Mouse (Mus musculus) heart, postnatal 0 days (tissue): ENCODE results near the gene Acbd3. TPM values are rescaled to one million over a fixed set of nuclear protein-coding genes. Genes with fewer than 3 reads are reported as not detected.

ENCODE experiments used
- ATAC-seq: fragments of 200-750 bp; cut with Nextera tagmentation; 2 replicates; pipeline ENCODE4 v1.8.0; 2017; ENCODE audit warnings: low read depth, moderate number of reproducible peaks, moderate library complexity; ENCODE audit not compliant: insufficient read depth
- DNase-seq: peaks from one replicate; pipeline ENCODE4 v3.0.0-alpha.2; 2016; ENCODE audit warnings: low spot score
- H3K27ac ChIP-seq: fragments of 300-500 bp; sonication (generic); 2 replicates; pipeline ENCODE4 v1.5.1; 2014; ENCODE audit warnings: low read depth, mild to moderate bottlenecking
- H3K27me3 ChIP-seq: fragments of 300-500 bp; sonication (generic); 2 replicates; pipeline ENCODE4 v1.6.1; 2014; ENCODE audit warnings: low read length, mixed read lengths; ENCODE audit not compliant: control insufficient read depth, insufficient read depth
- H3K36me3 ChIP-seq: fragments of 300-500 bp; sonication (generic); replicated peaks from 2 replicates; pipeline ENCODE4 v1.6.1; 2014; ENCODE audit warnings: low read length, mixed read lengths; ENCODE audit not compliant: control insufficient read depth, insufficient read depth
- H3K4me1 ChIP-seq: fragments of 300-500 bp; sonication (generic); 2 replicates; pipeline ENCODE4 v1.6.1; 2014; ENCODE audit warnings: antibody characterized with exemption; ENCODE audit not compliant: control insufficient read depth, insufficient read depth
- H3K4me2 ChIP-seq: fragments of 300-500 bp; sonication (generic); 2 replicates; pipeline ENCODE4 v1.6.1; 2014; ENCODE audit warnings: low read depth, mild to moderate bottlenecking, low read length, moderate library complexity
- H3K4me3 ChIP-seq: fragments of 300-500 bp; sonication (generic); 2 replicates; pipeline ENCODE4 v1.5.1; 2014; ENCODE audit warnings: low read depth, low read length
- H3K9ac ChIP-seq: fragments of 300-500 bp; sonication (generic); replicated peaks from 2 replicates; pipeline ENCODE4 v1.6.1; 2014; ENCODE audit warnings: low read depth, low read length, mixed read lengths
- H3K9me3 ChIP-seq: fragments of 300-500 bp; sonication (generic); replicated peaks from 2 replicates; pipeline ENCODE4 v1.6.1; 2016; ENCODE audit warnings: low read length; ENCODE audit not compliant: control insufficient read depth
- CTCF ChIP-seq: IDR thresholded peaks from 2 replicates; pipeline ENCODE4 v1.5.1; 2016; ENCODE audit warnings: antibody characterized with exemption, control low read depth, low read depth
- EP300 ChIP-seq: IDR thresholded peaks from 2 replicates; pipeline ENCODE4 v1.6.1; 2016; ENCODE audit warnings: antibody characterized with exemption, low read depth
- WGBS: fragments of 180-500 bp; shearing (Covaris S2); extraction: QIAGEN DNeasy Blood & Tissue Kit; methylation state at CpG from one replicate; pipeline ENCODE4 v1.1.7; 2014; 5-methylcytosine and 5-hydroxymethylcytosine counted together
- polyA plus RNA-seq: library from polyadenylated mRNA; unstranded; fragments of >200 nt; fragmentation: Nextera tagmentation; extraction: Ambion mirVana; gene quantifications from 2 replicates; pipeline ENCODE4 v1.2.1, GENCODE M21; 2015
- total RNA-seq: library from RNA; depleted of rRNA; stranded (reverse); fragments of >200 nt; gene quantifications from 2 replicates; pipeline ENCODE4 v1.2.3, GENCODE M21; 2014; ENCODE audit warnings: low replicate concordance

The Acbd3 gene
- total and polyA plus RNA-seq, 2 experiments from 2014 or later = 13.2 to 26.4 TPM

DNA sequence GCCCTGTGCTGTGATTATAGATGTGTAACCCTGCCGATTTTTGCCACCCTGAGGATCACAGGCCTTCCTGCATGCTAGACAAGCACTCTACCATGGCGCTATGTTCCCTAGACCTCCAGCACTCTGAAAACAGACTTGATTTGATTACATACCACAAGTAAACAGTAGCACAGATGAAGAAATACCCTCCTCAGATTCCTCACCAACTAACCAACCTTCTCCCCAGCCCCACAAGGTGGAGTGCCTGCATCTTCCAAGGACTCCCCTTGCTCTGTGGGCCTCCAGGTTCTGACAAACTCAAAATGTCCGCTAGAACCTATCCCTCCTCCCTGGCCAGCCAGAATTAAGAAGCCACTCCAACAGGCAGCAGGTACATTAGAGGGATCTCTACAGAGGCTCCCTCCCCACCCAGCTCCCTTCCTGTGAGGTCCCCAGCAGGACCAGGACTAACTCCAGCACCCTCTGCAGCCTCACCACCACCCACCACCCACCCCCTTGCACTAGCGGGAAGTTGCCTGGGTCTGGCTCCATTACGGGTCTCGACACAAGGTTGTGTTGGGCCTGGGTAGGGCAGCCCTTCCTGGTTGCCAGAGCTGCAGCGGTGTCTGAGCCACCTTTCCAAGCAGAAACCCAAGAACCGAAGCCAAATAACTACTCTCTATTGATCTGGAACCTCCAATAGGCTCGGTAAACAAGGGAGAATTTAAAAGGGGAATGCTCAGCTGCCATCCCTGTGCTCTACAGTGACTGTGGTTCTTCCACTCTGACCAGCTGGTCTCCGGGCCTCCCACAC, 41.9 kb downstream of the Acbd3 start:
- DNase-seq (peak; percentile 15), ATAC-seq (peak; percentile 21; the same call in 1 of the 2 replicates)
- peak overlapping the region; percentile 83 for H3K9ac ChIP-seq
- H3K4me2 ChIP-seq = peak overlapping the region; percentile 83
- H3K4me1 ChIP-seq = peaks cover 7% of the 10 kb centered on the region; the same call in 1 of the 2 replicates
- no peaks in the 10 kb centered on the region for H3K9me3 ChIP-seq
- peak overlapping the region; percentile 65 for H3K27ac ChIP-seq
- peak overlapping the region; percentile 65 for H3K4me3 ChIP-seq
- 19% methylated on average over 10 of the region's 10 CpGs for WGBS
- H3K36me3 ChIP-seq = no peaks in the 10 kb centered on the region
- 0 out of 2 replicates have a peak, but pooled peaks cover 8% of the 10 kb centered on the region for H3K27me3 ChIP-seq
- no peak for TF ChIP-seq EP300
- no peak for TF ChIP-seq CTCF

DNA sequence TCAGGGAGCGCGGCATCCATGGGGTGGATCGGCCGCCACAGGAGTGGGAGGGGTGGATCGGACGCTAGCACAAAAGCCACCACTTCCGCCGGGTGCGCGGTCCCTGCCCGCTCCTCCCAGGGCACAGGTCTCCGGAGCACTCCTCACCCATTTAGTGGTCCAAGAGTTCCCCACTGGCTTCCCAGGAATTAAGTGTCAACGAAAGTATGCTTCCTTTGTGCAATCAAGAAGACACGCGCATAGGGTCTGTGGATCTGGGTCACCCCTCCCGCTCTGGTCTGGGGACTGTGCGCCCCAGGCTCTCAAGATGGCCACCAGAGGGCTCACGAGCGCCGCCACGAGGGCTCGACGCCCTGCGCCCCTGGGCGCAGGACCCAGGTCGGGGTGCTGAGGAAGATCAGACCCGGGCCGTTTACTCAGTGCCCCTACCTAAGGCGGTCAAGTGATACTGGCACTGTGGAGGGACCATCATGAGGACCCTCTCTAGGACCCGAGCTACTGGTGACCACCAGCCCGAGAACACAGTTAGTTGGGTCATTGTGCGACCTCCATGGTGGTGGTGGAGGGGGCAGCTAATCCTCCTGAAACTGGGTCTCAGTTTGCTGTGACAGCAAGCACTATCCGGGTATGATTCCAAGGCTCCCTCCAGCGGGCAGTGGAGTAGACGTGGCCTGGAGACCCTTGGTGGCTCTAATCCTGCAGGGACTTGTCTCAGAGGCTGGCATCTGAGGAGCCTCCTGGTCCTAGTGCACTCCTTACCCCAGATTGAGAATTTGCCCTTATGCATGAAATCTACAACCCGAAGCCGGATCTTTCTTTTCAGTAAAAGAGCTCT, 42.7 kb downstream of the Acbd3 start:
- DNase-seq = peak; percentile 68
- H3K27ac ChIP-seq = peak overlapping the region; percentile 65
- H3K4me3 ChIP-seq = peak overlapping the region; percentile 65
- ATAC-seq = peak; percentile 91
- TF ChIP-seq EP300 (no peak), CTCF (peak; percentile 68)
- H3K36me3 ChIP-seq = no peaks in the 10 kb centered on the region
- H3K4me1 ChIP-seq = peaks cover 6% of the 10 kb centered on the region; the same call in 1 of the 2 replicates
- H3K9ac ChIP-seq = peak overlapping the region; percentile 83
- WGBS = 3% methylated on average over 36 of the region's 37 CpGs
- H3K9me3 ChIP-seq = no peaks in the 10 kb centered on the region
- peak overlapping the region; percentile 83 for H3K4me2 ChIP-seq
- no peaks in the 10 kb centered on the region for H3K27me3 ChIP-seq

DNA sequence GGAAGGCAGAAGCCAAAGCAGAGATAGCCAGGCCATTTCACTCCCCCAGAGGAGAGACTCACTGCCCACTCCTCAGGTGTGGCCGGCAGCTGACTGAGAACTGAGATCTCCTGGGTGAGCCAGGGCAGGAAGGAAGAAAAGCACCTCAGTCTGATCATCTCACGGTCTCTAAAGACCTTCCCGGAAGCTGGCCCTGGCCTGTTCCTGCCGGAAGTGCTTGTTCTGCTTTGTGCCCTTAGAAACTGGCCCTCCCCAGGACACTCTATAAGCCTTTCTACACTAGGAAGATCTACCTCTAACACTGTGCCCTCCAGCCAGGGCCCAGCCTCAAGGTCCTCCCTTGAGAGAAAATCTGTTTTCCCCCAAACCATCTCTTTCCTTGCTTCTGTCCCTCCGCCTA, 45.5 kb downstream of the Acbd3 start:
- Histone ChIP-seq H3K27ac (no peak overlapping the region), H3K9ac (no peak overlapping the region)
- WGBS = 63% methylated on average over 5 of the region's 5 CpGs

DNA sequence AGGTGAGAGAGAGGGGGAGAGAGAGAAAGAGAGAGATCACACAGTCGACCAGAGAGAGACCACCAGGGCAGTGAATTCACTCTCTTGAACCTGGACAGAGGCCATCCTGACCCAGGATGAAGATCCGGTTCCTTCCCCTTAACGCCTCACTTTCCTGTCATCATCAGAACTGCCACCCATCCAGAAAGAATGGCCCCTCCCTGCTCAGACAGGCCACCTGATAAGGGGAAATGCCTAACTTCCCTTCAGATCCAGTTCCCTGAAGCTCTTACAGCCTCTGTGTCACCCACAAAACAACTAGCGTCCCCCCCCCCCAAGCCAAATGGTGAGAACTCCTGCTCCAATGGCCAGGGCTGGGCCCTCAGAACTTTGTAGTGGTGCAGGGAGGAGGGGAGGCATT, 45.9 kb downstream of the Acbd3 start:
- Histone ChIP-seq H3K36me3 (no peaks in the 10 kb centered on the region), H3K4me2 (no peak overlapping the region), H3K9me3 (no peaks in the 10 kb centered on the region), H3K27me3 (no peaks in the 10 kb centered on the region), H3K27ac (no peak overlapping the region), H3K4me3 (no peak overlapping the region), H3K4me1 (peaks cover 17% of the 10 kb centered on the region), H3K9ac (no peak overlapping the region)
- ATAC-seq (no peak), DNase-seq (no peak)
- TF ChIP-seq EP300 (no peak), CTCF (no peak)
- WGBS = 39% methylated on average over 4 of the region's 4 CpGs

More for the DNA sequence above, 45.5 kb downstream of the Acbd3 start:
- no peak for DNase-seq
- no peak for ATAC-seq
- no peak overlapping the region for H3K4me2 ChIP-seq
- H3K27me3 ChIP-seq = no peaks in the 10 kb centered on the region
- no peak overlapping the region for H3K4me3 ChIP-seq
- no peaks in the 10 kb centered on the region for H3K36me3 ChIP-seq
- TF ChIP-seq CTCF (no peak), EP300 (no peak)
- no peaks in the 10 kb centered on the region for H3K9me3 ChIP-seq
- peaks cover 14% of the 10 kb centered on the region for H3K4me1 ChIP-seq

DNA sequence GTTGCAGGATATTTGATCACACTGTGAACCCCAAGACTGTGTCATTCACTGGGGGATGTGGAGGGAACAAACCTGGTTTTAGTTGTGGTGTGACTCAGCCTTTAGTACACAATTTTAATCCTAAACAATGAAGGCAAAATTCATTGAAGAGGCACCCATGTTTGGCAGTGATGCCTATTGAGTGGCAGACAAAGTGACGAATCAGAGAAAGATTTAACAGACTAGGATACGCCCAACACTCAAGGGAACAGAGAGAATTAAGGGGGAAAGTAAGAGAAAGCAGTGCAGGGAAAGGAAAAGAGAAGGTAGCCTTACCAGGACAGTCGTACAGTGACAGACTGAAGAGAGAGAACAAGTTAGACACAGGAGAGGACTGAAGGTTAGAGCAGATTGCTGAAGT, 46.4 kb downstream of the Acbd3 start:
- H3K27ac ChIP-seq = no peak overlapping the region
- no peak overlapping the region for H3K4me2 ChIP-seq
- DNase-seq = no peak
- TF ChIP-seq EP300 = no peak
- TF ChIP-seq CTCF = no peak
- H3K9me3 ChIP-seq = no peaks in the 10 kb centered on the region
- no peaks in the 10 kb centered on the region for H3K36me3 ChIP-seq
- H3K4me1 ChIP-seq = peaks cover 20% of the 10 kb centered on the region
- H3K27me3 ChIP-seq = no peaks in the 10 kb centered on the region
- H3K9ac ChIP-seq = no peak overlapping the region
- ATAC-seq = no peak
- H3K4me3 ChIP-seq = no peak overlapping the region
- WGBS = 92% methylated on average over 3 of the region's 3 CpGs
